Mouse (Mus musculus) hindbrain, embryonic 15.5 days (tissue): ENCODE data around the gene Ncoa7. TPM values are rescaled to one million over a fixed set of nuclear protein-coding genes. Genes with fewer than 3 reads are reported as not detected.

Experiments used
- ATAC-seq: fragments of 200-750 bp; cut with Nextera tagmentation; 2 replicates; pipeline ENCODE4 v1.8.0; 2017; ENCODE audit warnings: low read depth, moderate number of reproducible peaks, moderate TSS enrichment; ENCODE audit not compliant: low FRiP score
- H3K27ac ChIP-seq: fragments of 300-500 bp; sonication (generic); replicated peaks from 2 replicates; pipeline ENCODE4 v1.5.1; 2015; ENCODE audit warnings: mild to moderate bottlenecking, inconsistent platforms
- H3K27me3 ChIP-seq: fragments of 300-500 bp; sonication (generic); 2 replicates; pipeline ENCODE4 v1.6.1; 2015; ENCODE audit warnings: control low read depth, inconsistent platforms
- H3K36me3 ChIP-seq: fragments of 300-500 bp; sonication (generic); 2 replicates; pipeline ENCODE4 v1.6.1; 2015; ENCODE audit warnings: control low read depth, inconsistent platforms
- H3K4me1 ChIP-seq: fragments of 300-500 bp; sonication (generic); replicated peaks from 2 replicates; pipeline ENCODE4 v1.6.1; 2015; ENCODE audit warnings: control low read depth, inconsistent platforms
- H3K4me2 ChIP-seq: fragments of 300-500 bp; sonication (generic); 2 replicates; pipeline ENCODE4 v1.6.1; 2015; ENCODE audit warnings: moderate library complexity, mild to moderate bottlenecking, inconsistent platforms
- H3K4me3 ChIP-seq: fragments of 300-500 bp; sonication (generic); 2 replicates; pipeline ENCODE4 v1.5.1; 2015; ENCODE audit warnings: mild to moderate bottlenecking, inconsistent platforms
- H3K9ac ChIP-seq: fragments of 300-500 bp; sonication (generic); 2 replicates; pipeline ENCODE4 v1.6.1; 2015; ENCODE audit warnings: inconsistent platforms
- H3K9me3 ChIP-seq: fragments of 300-500 bp; sonication (generic); 2 replicates; pipeline ENCODE4 v1.6.1; 2016; ENCODE audit warnings: control low read depth, inconsistent platforms
- WGBS: fragments of 180-500 bp; shearing (Covaris S2); methylation state at CpG from one replicate; pipeline ENCODE4 v1.1.7; 2015; 5-methylcytosine and 5-hydroxymethylcytosine counted together
- polyA plus RNA-seq: library from polyadenylated mRNA; unstranded; fragments of >200 nt; fragmentation: Nextera tagmentation; extraction: Ambion mirVana; gene quantifications from 2 replicates; pipeline ENCODE4 v1.2.1, GENCODE M21; 2015

Gene Ncoa7
- polyA plus RNA-seq, result 18.9 and 20.5 TPM in 2 replicates

- under 1% methylated on average over 64 of the region's 89 CpGs for WGBS
- Histone ChIP-seq H3K4me1 (peaks cover 7% of the 10 kb centered on the region), H3K4me2 (peak within 1 kb of the TSS; percentile 59), H3K4me3 (peak within 1 kb of the TSS; percentile 75), H3K9ac (peak within 1 kb of the TSS; percentile 89), H3K27me3 (no peaks in the 10 kb centered on the region), H3K36me3 (no peaks in the 10 kb centered on the region), H3K27ac (peak within 1 kb of the TSS; percentile 97), H3K9me3 (no peaks in the 10 kb centered on the region)
- peak; percentile 93 for ATAC-seq
Measured at GRCm38 (mm10) chr10:30802681-30803586, at the start of gene Ncoa7. Gene Ncoa7, minus strand, starts transcription at chr10:30803326.

- no peaks in the 10 kb centered on the region for H3K36me3 ChIP-seq
- peaks cover 40% of the 10 kb centered on the region for H3K27me3 ChIP-seq
- no peak overlapping the region for H3K9ac ChIP-seq
- no peak overlapping the region for H3K4me2 ChIP-seq
- H3K4me3 ChIP-seq, result no peak overlapping the region
- no peak overlapping the region for H3K27ac ChIP-seq
- H3K4me1 ChIP-seq, result peaks cover 24% of the 10 kb centered on the region
- ATAC-seq, result no peak
- WGBS, result 15% methylated on average over 13 of the region's 13 CpGs
- H3K9me3 ChIP-seq, result no peaks in the 10 kb centered on the region
Measured at GRCm38 (mm10) chr10:30845101-30845825, 42.1 kb upstream of the Ncoa7 start.

DNA sequence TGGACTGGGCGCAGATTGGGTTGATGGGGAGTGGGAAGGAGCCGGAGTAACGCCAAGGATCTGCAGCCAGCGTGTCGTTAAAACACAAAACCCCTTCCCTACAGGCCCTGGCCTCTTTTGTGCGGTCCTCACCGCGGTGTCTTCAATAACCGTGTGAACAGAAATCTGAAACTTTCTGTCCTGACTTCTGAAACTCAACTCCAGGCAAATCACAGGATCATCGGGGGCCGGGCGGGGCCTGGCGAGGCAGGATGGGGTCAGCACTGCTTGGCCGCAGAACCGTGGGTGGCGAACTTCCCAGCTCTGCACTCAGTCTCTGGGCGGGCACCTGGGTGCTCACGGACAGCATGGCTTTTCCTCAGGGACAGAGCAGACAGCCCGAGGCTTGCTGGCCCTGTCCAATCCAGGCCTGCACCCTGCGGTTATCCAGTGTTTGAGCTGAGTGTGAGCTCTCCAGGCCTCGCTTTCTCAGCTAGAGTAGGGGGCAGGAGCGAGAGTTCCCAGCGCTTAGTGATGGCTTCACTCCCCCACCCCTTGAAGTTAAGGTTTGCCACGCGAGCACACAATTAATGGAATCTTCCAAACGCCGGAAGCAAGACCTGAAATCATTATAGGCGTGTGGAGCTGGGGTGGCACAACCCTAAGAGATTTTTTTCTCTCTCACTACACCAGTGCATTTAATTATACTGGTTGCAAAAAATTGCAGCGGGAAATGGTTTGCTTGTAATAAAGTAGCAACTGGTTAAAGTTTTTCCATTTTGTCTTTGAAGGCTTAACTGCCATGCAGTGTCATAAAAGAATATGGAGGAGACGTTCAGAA, 41.3 kb upstream of the Ncoa7 start:
- 3% methylated on average over 30 of the region's 30 CpGs for WGBS
- Histone ChIP-seq H3K9me3 (no peaks in the 10 kb centered on the region), H3K4me3 (peak overlapping the region; percentile 70), H3K9ac (peak overlapping the region; percentile 31; the same call in 1 of the 2 replicates), H3K4me2 (peak overlapping the region; percentile 78), H3K27ac (peak overlapping the region; percentile 44), H3K36me3 (no peaks in the 10 kb centered on the region), H3K27me3 (peaks cover 40% of the 10 kb centered on the region), H3K4me1 (peaks cover 24% of the 10 kb centered on the region)
- no peak for ATAC-seq

DNA sequence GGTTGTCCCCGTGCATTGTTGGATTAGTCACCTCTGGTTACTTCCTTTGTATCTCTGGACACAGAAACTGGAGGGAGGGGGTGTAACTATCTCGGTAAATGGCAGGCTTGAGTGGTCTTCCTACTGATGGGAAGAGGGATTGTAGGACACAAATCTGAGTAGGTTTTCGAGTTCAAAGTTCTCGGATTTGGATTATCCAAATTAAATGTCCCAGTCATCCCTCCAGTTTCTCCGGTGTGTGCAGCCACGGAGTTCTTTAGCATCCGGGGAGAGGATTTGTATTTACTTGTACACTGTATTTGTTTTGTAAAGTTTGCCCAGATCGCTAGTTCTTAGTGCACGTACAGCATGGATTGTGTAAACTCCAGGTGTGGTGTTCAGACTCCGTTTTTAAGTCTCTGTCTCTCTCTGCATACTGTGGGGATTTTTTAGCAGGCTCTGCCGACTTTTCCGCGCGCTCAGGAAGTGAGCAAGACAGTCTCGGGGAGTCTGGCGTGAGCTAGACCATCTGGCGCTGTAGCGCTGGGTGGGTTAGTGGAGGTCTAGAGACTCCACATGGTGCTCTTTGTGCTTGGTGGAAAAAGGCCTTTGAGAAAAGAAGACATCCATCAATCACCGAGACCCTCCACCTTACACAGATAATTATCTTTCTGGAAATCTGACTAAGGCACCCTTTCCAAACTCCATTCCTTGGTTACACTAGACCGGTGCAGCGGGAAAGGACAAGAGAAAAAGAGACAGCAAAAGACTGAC, 40.5 kb upstream of the Ncoa7 start:
- Histone ChIP-seq H3K9me3 (no peaks in the 10 kb centered on the region), H3K4me1 (peaks cover 24% of the 10 kb centered on the region), H3K4me2 (peak overlapping the region; percentile 78), H3K27me3 (peaks cover 40% of the 10 kb centered on the region), H3K4me3 (peak overlapping the region; percentile 70), H3K9ac (peak overlapping the region; percentile 31; the same call in 1 of the 2 replicates), H3K27ac (peak overlapping the region; percentile 44; the same call in 1 of the 2 replicates), H3K36me3 (no peaks in the 10 kb centered on the region)
- ATAC-seq, result 0 out of 2 replicates have a peak, but pooled peaks have one; percentile 0
- WGBS, result under 1% methylated on average over 21 of the region's 21 CpGs

DNA sequence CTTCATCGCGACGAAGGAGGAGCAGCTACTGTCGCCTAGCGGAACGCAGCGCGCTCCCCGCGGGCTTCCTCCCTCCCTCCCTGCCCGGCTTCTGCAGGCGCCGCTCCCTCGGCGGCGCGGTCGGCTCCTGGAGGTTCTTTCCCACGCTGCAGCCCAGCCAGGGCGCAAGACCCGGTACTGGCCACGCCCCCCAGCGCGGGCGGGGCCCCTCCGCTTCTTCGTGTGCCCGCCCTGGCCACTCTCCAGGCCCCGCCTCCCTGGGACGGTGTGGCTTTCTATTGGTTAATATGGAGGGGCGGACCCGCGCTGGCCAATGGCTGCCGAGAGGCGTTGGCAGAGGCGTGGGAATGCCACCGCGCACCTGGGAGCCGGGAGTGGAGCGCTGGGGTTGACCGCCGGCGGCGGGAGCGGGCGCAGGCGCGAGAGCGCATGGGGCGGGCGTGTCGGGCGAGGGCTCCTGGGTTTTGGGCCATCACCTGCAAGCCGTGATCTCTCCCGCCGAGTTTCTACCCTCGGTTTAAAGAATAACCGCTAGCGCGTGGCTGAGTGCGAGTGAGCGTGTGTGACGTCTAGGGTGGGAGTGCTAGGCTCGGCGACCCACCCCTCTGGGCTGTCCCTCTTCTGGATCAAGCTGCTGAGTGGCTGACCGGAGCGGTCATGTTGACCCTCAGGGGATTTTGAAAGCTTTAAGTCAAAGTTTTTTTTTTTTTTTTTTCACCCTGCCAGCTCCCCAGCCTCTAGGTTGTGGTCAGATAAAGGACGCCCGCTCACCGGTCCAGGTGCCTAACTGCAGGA, 39.7 kb upstream of the Ncoa7 start, which contains the start of gene Hey2:
Gene Hey2 (minus strand): TSS at position 159 of the 795 bp plus-strand sequence.
- peak; percentile 100 for ATAC-seq
- H3K27ac ChIP-seq, result peak within 1 kb of the TSS; percentile 52
- no peaks in the 10 kb centered on the region for H3K9me3 ChIP-seq
- peak within 1 kb of the TSS; percentile 48 for H3K9ac ChIP-seq
- H3K36me3 ChIP-seq, result no peaks in the 10 kb centered on the region
- H3K4me1 ChIP-seq, result peaks cover 24% of the 10 kb centered on the region
- peak within 1 kb of the TSS; percentile 70 for H3K4me3 ChIP-seq
- peak within 1 kb of the TSS; percentile 78 for H3K4me2 ChIP-seq
- H3K27me3 ChIP-seq, result peaks cover 40% of the 10 kb centered on the region
- under 1% methylated on average over 68 of the region's 70 CpGs for WGBS

GRCm38 (mm10) chr10:30842228-30842627, 39.1 kb upstream of the Ncoa7 start:
- Histone ChIP-seq H3K27me3 (peaks cover 40% of the 10 kb centered on the region), H3K9me3 (no peaks in the 10 kb centered on the region), H3K4me1 (peaks cover 24% of the 10 kb centered on the region), H3K27ac (peak overlapping the region; percentile 52), H3K36me3 (no peaks in the 10 kb centered on the region), H3K9ac (peak overlapping the region; percentile 48), H3K4me2 (peak overlapping the region; percentile 78), H3K4me3 (peak overlapping the region; percentile 70)
- under 1% methylated on average over 29 of the region's 29 CpGs for WGBS
- peak; percentile 71 for ATAC-seq

- H3K9ac ChIP-seq, result no peak overlapping the region
- H3K9me3 ChIP-seq, result no peaks in the 10 kb centered on the region
- no peak overlapping the region for H3K27ac ChIP-seq
- no peaks in the 10 kb centered on the region for H3K36me3 ChIP-seq
- H3K4me2 ChIP-seq, result peak overlapping the region; percentile 78; the same call in 1 of the 2 replicates
- WGBS, result 82% methylated on average over 5 of the region's 5 CpGs
- peak overlapping the region; percentile 70 for H3K4me3 ChIP-seq
- peaks cover 27% of the 10 kb centered on the region for H3K27me3 ChIP-seq
- ATAC-seq, result no peak
- peaks cover 24% of the 10 kb centered on the region for H3K4me1 ChIP-seq
Measured at GRCm38 (mm10) chr10:30840824-30841223, 37.7 kb upstream of the Ncoa7 start.

GRCm38 (mm10) chr10:30838188-30838587, 35.1 kb upstream of the Ncoa7 start:
- H3K4me3 ChIP-seq, result no peak overlapping the region
- H3K27ac ChIP-seq, result no peak overlapping the region
- H3K9me3 ChIP-seq, result no peaks in the 10 kb centered on the region
- H3K9ac ChIP-seq, result no peak overlapping the region
- H3K36me3 ChIP-seq, result no peaks in the 10 kb centered on the region
- ATAC-seq, result no peak
- H3K27me3 ChIP-seq, result peaks cover 8% of the 10 kb centered on the region
- no peak overlapping the region for H3K4me2 ChIP-seq
- 8% methylated on average over 1 of the region's 1 CpGs for WGBS
- H3K4me1 ChIP-seq, result peaks cover 8% of the 10 kb centered on the region

GRCm38 (mm10) chr10:30825049-30825448, 21.9 kb upstream of the Ncoa7 start:
- no peak overlapping the region for H3K4me2 ChIP-seq
- H3K36me3 ChIP-seq, result no peaks in the 10 kb centered on the region
- 7% methylated on average over 1 of the region's 1 CpGs for WGBS

DNA sequence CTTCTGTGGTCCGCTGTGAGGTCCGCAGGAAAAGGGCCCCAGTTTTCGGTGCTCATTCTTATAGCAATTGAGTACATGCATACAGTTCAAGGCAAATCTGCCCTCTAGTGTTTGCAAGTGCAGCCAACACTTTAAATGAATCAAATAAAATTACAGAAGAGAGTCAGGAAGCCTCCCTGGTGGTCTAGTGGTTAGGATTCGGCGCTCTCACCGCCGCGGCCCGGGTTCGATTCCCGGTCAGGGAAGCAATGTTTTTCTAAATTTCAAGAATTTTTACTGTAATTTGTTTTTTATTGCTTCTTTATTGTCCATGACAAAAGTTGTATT, 7.8 kb upstream of the Ncoa7 start:
- 6% methylated on average over 11 of the region's 11 CpGs for WGBS
- Histone ChIP-seq H3K27me3 (no peaks in the 10 kb centered on the region), H3K4me1 (0 out of 2 replicates have a peak, but pooled peaks cover 6% of the 10 kb centered on the region), H3K4me2 (peak overlapping the region; percentile 52), H3K36me3 (no peaks in the 10 kb centered on the region), H3K9ac (peak overlapping the region; percentile 60), H3K27ac (peak overlapping the region; percentile 74), H3K4me3 (peak overlapping the region; percentile 52), H3K9me3 (no peaks in the 10 kb centered on the region)
- ATAC-seq, result peak; percentile 97

More at GRCm38 (mm10) chr10:30825049-30825448, 21.9 kb upstream of the Ncoa7 start:
- H3K4me1 ChIP-seq, result no peaks in the 10 kb centered on the region
- no peak overlapping the region for H3K27ac ChIP-seq
- no peaks in the 10 kb centered on the region for H3K9me3 ChIP-seq
- ATAC-seq, result peak; percentile 83
- no peak overlapping the region for H3K9ac ChIP-seq
- no peaks in the 10 kb centered on the region for H3K27me3 ChIP-seq
- H3K4me3 ChIP-seq, result no peak overlapping the region
